Mouse (Mus musculus) MEL (cell line): ENCODE data around the gene Ryr1. TPM values are rescaled to one million over a fixed set of nuclear protein-coding genes. Genes with fewer than 3 reads are reported as not detected.

ENCODE experiments used
- DNase-seq: peaks from one replicate; pipeline ENCODE4 v3.0.0; 2011; ENCODE audit warnings: low read depth, low spot score
- H3K27ac ChIP-seq: 2 replicates; pipeline ENCODE4 v1.5.1; 2012; ENCODE audit warnings: low read depth, mild to moderate bottlenecking, control low read depth, low read length, moderate library complexity; ENCODE audit not compliant: control insufficient read depth
- H3K27me3 ChIP-seq, 2 experiments: fragments of 150-350 bp in 1 of 2; sonication (generic) in 1 of 2; 2 replicates each; pipeline ENCODE4 v1.6.1; 2012; ENCODE audit warnings: low read length in 2 of 2, mild to moderate bottlenecking in 2 of 2, improper control_type of control experiment in 1 of 2, moderate library complexity in 1 of 2; ENCODE audit not compliant: insufficient read depth in 2 of 2, control insufficient read depth in 1 of 2
- H3K36me3 ChIP-seq, 2 experiments: 2 replicates each; pipeline ENCODE4 v1.6.1; 2012 to 2014; ENCODE audit warnings: low read length in 2 of 2, improper control_type of control experiment in 1 of 2, inconsistent platforms in 1 of 2, mild to moderate bottlenecking in 1 of 2; ENCODE audit not compliant: insufficient read depth in 2 of 2, control insufficient read depth in 1 of 2
- H3K4me1 ChIP-seq, 2 experiments: fragments of 150-350 bp in 1 of 2; sonication (generic) in 1 of 2; 2 replicates each; pipeline ENCODE4 v1.6.1; 2012; ENCODE audit warnings: low read length in 2 of 2, improper control_type of control experiment in 1 of 2, mild to moderate bottlenecking in 1 of 2; ENCODE audit not compliant: insufficient read depth in 2 of 2, control insufficient read depth in 1 of 2
- H3K4me3 ChIP-seq, 2 experiments: fragments of 150-350 bp in 1 of 2; sonication (generic) in 1 of 2; 2 replicates each; pipeline ENCODE4 v1.5.1; 2012; ENCODE audit warnings: low read depth in 2 of 2, low read length in 2 of 2, mild to moderate bottlenecking in 2 of 2, moderate library complexity in 2 of 2, control low read depth in 1 of 2, improper control_type of control experiment in 1 of 2; ENCODE audit not compliant: control insufficient read depth in 1 of 2, insufficient read depth in 1 of 2
- H3K79me2 ChIP-seq: 2 replicates; pipeline ENCODE4 v1.6.1; 2012; ENCODE audit warnings: mild to moderate bottlenecking, low read length, moderate library complexity; ENCODE audit not compliant: control insufficient read depth, poor library complexity, insufficient read depth
- H3K9ac ChIP-seq: 2 replicates; pipeline ENCODE4 v1.6.1; 2012; ENCODE audit warnings: low read depth, mild to moderate bottlenecking, control low read depth, low read length, moderate library complexity; ENCODE audit not compliant: control insufficient read depth, poor library complexity, severe bottlenecking
- H3K9me3 ChIP-seq: fragments of 150-350 bp; sonication (generic); replicated peaks from 2 replicates; pipeline ENCODE4 v1.6.1; 2012; ENCODE audit warnings: mild to moderate bottlenecking, low read length, improper control_type of control experiment, moderate library complexity; ENCODE audit not compliant: insufficient read depth
- CTCF ChIP-seq, 3 experiments: IDR thresholded peaks in 2 of 3; conservative IDR thresholded peaks in 1 of 3; 2 replicates each; pipeline ENCODE4 v1.5.1; 2011 to 2012; ENCODE audit warnings: low read length in 3 of 3, low read depth in 2 of 3, mild to moderate bottlenecking in 2 of 3, improper control_type of control experiment in 1 of 3, inconsistent platforms in 1 of 3, mixed read lengths in 1 of 3, moderate library complexity in 1 of 3; ENCODE audit not compliant: control insufficient read depth in 1 of 3, insufficient read depth in 1 of 3, poor library complexity in 1 of 3, severe bottlenecking in 1 of 3
- E2F4 ChIP-seq: IDR thresholded peaks from 2 replicates; pipeline ENCODE4 v1.6.1; 2011; ENCODE audit warnings: low read depth, low read length, improper control_type of control experiment, borderline replicate concordance
- ELF1 ChIP-seq: IDR thresholded peaks from 2 replicates; pipeline ENCODE4 v1.6.1; 2014; ENCODE audit warnings: low read depth, mild to moderate bottlenecking, inconsistent platforms, low read length, improper control_type of control experiment, moderate library complexity
- GATA1 ChIP-seq: IDR thresholded peaks from 2 replicates; pipeline ENCODE4 v1.6.1; 2011; ENCODE audit warnings: low read depth, low read length, improper control_type of control experiment
- JUND ChIP-seq: IDR thresholded peaks from 2 replicates; pipeline ENCODE4 v1.6.1; 2011; ENCODE audit warnings: low read depth, mild to moderate bottlenecking, improper control_type of control experiment, low read length
- MAX ChIP-seq: IDR thresholded peaks from 2 replicates; pipeline ENCODE4 v1.6.1; 2011; ENCODE audit warnings: low read length, improper control_type of control experiment
- MEF2A ChIP-seq: IDR thresholded peaks from 2 replicates; pipeline ENCODE4 v1.6.1; 2014; ENCODE audit warnings: low read depth, mild to moderate bottlenecking, inconsistent platforms, low read length, improper control_type of control experiment; ENCODE audit not compliant: poor library complexity, insufficient replicate concordance, severe bottlenecking; ENCODE audit errors: extremely low read depth
- RAD21 ChIP-seq: IDR thresholded peaks from 2 replicates; pipeline ENCODE4 v1.6.1; 2011; ENCODE audit warnings: mild to moderate bottlenecking, low read depth, low read length, improper control_type of control experiment
- SMC3 ChIP-seq: IDR thresholded peaks from 2 replicates; pipeline ENCODE4 v1.6.1; 2011; ENCODE audit warnings: low read depth, low read length, improper control_type of control experiment
- TAL1 ChIP-seq: IDR thresholded peaks from 2 replicates; pipeline ENCODE4 v1.6.1; 2012; ENCODE audit warnings: mild to moderate bottlenecking, inconsistent platforms, low read length, moderate library complexity, mixed read lengths
- UBTF ChIP-seq: IDR thresholded peaks from 2 replicates; pipeline ENCODE4 v1.6.1; 2012; ENCODE audit warnings: low read depth, mild to moderate bottlenecking, inconsistent platforms, low read length, improper control_type of control experiment, moderate library complexity, borderline replicate concordance; ENCODE audit not compliant: insufficient read depth
- USF2 ChIP-seq, 2 experiments: IDR thresholded peaks; 2 replicates each; pipeline ENCODE4 v1.6.1; 2011 to 2012; ENCODE audit warnings: improper control_type of control experiment in 2 of 2, low read length in 2 of 2, borderline replicate concordance in 1 of 2, inconsistent platforms in 1 of 2, low read depth in 1 of 2, mild to moderate bottlenecking in 1 of 2; ENCODE audit not compliant: insufficient read depth in 1 of 2
- ZC3H11A ChIP-seq: IDR thresholded peaks from 2 replicates; pipeline ENCODE4 v1.6.1; 2012; ENCODE audit warnings: low read depth, mild to moderate bottlenecking, inconsistent platforms, low read length, improper control_type of control experiment
- ZKSCAN1 ChIP-seq: IDR thresholded peaks from 2 replicates; pipeline ENCODE4 v1.6.1; 2012; ENCODE audit warnings: low read depth, mild to moderate bottlenecking, inconsistent platforms, low read length, improper control_type of control experiment, moderate library complexity
- ZMIZ1 ChIP-seq: IDR thresholded peaks from 2 replicates; pipeline ENCODE4 v1.6.1; 2012; ENCODE audit warnings: low read depth, mild to moderate bottlenecking, inconsistent platforms, low read length, improper control_type of control experiment, moderate library complexity
- polyA plus RNA-seq, 2 experiments: library from polyadenylated mRNA; stranded (reverse) in 1 of 2; unstranded in 1 of 2; fragments of >175 nt in 1 of 2; fragments of >200 nt in 1 of 2; gene quantifications; 2 replicates each; pipeline versions ENCODE4 v1.2.1 to v1.2.4; 2012; ENCODE audit warnings: low replicate concordance in 2 of 2, low read depth in 1 of 2; ENCODE audit not compliant: insufficient read length in 2 of 2, insufficient read depth in 1 of 2, missing spikeins in 1 of 2
- total RNA-seq: library from RNA; depleted of rRNA; stranded (reverse); fragments of 300-350 nt; gene quantifications from 2 replicates; pipeline ENCODE4 v1.2.3, GENCODE M21; 2012

Ryr1 gene
- total and polyA plus RNA-seq, 3 experiments, result 0.27 to 0.54 TPM; not detected in 1

DNA sequence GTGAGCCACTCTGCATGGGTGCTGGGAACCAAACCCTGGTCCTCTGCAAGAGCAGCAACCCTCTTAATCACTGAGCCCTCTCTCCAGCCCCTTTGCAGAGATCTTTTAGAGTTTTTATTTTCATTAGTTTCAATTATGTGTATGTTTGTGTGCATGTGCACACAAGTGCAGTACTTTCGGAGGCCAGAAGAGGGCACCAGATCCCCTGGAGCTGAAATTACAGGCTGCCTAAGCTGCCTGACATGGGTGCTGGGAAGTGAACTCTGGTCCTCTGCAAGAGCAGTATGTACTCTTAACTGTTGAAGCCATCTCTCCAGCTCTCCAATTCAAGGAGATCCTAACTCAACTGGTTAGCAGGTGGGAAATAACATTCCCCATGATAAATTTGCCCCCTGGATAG, 110.0 kb downstream of the Ryr1 start:
- Histone ChIP-seq H3K79me2 (no peaks in the 10 kb centered on the region), H3K9ac (no peak overlapping the region), H3K27me3 (no peaks in the 10 kb centered on the region), H3K9me3 (no peaks in the 10 kb centered on the region), H3K4me1 (no peaks in the 10 kb centered on the region), H3K36me3 (no peaks in the 10 kb centered on the region), H3K27ac (no peak overlapping the region), H3K4me3 (no peak overlapping the region)
- peak; percentile 40 for DNase-seq
- TF ChIP-seq TAL1 (no peak), GATA1 (no peak), RAD21 (peak; percentile 6; the same call in 1 of the 2 replicates), E2F4 (no peak), UBTF (no peak), ZC3H11A (0 out of 2 replicates have a peak, but pooled peaks have one; percentile 9), SMC3 (0 out of 2 replicates have a peak, but pooled peaks have one; percentile 13), CTCF (IDR thresholded peaks at IDR 0.05 in 2 of 3, conservative IDR thresholded peaks at IDR 0.05 in 1 of 3; ENCODE audit: control insufficient read depth in 1 of 3, insufficient read depth in 1 of 3, low read depth in 2 of 3, low read length in 3 of 3, poor library complexity in 1 of 3, severe bottlenecking in 1 of 3) (peak; percentile 40 to 72 (median 42); a peak in 5 of 6 replicates)

DNA sequence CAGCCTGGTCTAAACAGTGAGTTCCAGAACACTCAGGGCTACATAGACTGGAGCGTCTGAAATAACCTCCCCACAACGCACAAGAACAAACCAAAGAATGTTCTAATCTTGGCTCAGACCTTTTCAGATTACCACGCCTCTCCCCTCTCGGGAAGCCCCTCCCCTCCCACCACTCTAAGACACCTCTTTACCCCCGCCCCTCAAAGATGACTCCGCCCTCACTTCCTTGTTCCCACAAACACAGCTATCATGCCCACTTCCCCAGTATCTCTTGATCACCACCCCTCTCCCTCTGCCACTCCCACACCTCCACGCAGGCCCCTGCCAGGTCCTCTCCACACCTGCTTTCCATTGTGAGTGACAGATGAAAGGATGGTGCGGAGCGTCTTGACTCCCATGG, 116.3 kb downstream of the Ryr1 start:
- H3K36me3 ChIP-seq, result peaks cover 0 to 14% of the 10 kb centered on the region in 2 experiments; a peak in 2 of 4 replicates
- no peaks in the 10 kb centered on the region for H3K27me3 ChIP-seq
- no peak overlapping the region for H3K9ac ChIP-seq
- peak; percentile 81 for DNase-seq
- no peak for TF ChIP-seq MEF2A
- TF ChIP-seq ZMIZ1, result no peak
- TF ChIP-seq MAX, result no peak
- TF ChIP-seq JUND, result no peak
- no peak for TF ChIP-seq ZKSCAN1
- no peak for TF ChIP-seq USF2 (IDR thresholded peaks at IDR 0.05; ENCODE audit: borderline replicate concordance in 1 of 2, insufficient read depth in 1 of 2, low read depth in 1 of 2, low read length in 2 of 2)
- TF ChIP-seq ELF1, result peak; percentile 68
- TF ChIP-seq TAL1, result no peak
- TF ChIP-seq, all 39 proteins: peak for 1
- no peak overlapping the region for H3K27ac ChIP-seq
- H3K4me3 ChIP-seq, result no peak overlapping the region
- peaks cover 12 to 16% of the 10 kb centered on the region in 2 experiments for H3K4me1 ChIP-seq
- H3K79me2 ChIP-seq, result no peaks in the 10 kb centered on the region
- no peaks in the 10 kb centered on the region for H3K9me3 ChIP-seq
